Mouse (Mus musculus) liver (tissue): ENCODE measurements at regions not wholly inside any gene's neighbourhood (a gene's known extent, or its start where the extent isn't known, plus 50 kb on each side); places are given as distances from the start of the nearest gene placed in this dataset.

Source experiments
- DNase-seq: peaks from one replicate; pipeline ENCODE4 v3.0.0-alpha.2; 2020; ENCODE audit warnings: mixed read lengths

GRCm38 (mm10) chr5:132633198-132633884 lies 90.2 kb upstream of the Auts2 start:
- no peak for DNase-seq

GRCm38 (mm10) chr5:132621751-132622150 lies 78.6 kb upstream of the Auts2 start:
- DNase-seq: no peak

GRCm38 (mm10) chr5:132617241-132617640 lies 74.1 kb upstream of the Auts2 start:
- DNase-seq: no peak

- DNase-seq: no peak
These were observed 66.1 kb upstream of the Auts2 start for GRCm38 (mm10) chr5:132609251-132609650.

- DNase-seq: no peak
These were observed 63.1 kb upstream of the Auts2 start for GRCm38 (mm10) chr5:132606216-132606615.

- no peak for DNase-seq
These were observed 51.7 kb upstream of the Auts2 start for GRCm38 (mm10) chr5:132594796-132595195.
